Mouse (Mus musculus): ENCODE measurements at regions not wholly inside any gene's neighbourhood (a gene's known extent, or its start where the extent isn't known, plus 50 kb on each side); places are given as distances from the start of the nearest gene placed in this dataset.

DNA sequence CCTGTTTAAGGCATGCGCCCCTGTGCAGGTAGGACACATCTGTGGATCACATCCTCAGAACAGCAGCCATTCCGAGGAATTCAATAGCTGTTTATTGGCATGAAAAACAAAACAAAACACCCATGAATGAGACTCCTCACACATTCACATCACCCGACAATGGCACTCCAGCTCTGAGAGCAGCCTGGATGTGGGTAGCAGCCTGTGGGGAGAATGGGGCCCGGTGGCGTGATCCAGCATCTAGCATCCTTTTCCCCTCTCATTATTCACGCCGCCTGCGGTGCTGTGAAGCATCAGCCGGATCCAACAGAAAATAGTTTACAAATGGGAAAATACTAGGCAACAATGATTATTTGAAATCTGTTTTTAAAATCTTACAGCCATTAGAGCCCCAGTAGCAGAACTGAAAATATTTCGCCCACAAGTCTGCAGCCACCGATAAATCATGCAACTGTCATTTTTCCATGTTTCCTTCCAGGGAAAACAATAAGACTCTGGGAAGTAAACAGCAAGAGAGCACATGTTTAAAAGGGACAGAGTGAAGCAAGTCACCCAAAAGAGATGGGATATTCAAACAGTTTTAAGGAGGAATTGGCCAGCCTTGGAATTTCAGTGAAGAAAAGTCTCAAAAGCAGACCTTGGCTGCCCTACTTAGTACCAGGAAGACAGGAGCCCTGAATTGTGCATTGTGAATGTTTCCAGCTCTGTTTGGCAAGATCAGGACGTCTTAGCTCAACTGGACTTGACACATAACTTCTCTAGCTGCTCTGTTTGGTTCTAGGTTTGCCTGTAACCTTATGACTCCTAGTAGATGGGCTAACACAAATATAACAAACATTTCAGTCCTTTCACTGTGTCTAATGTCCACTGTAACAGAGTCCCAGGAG lies 50.2 kb upstream of the Arntl start:
- no peak for DNase-seq (ENCODE audit: low spot score)

Measured in spleen, adult 12 weeks (tissue).